Mouse (Mus musculus): ENCODE results near the gene Dennd2a. TPM values are rescaled to one million over a fixed set of nuclear protein-coding genes. Genes with fewer than 3 reads are reported as not detected.

Dennd2a gene
- polyA plus RNA-seq, 1 experiment from 2014 or later, result 4.7 TPM

- 85% methylated on average over 3 of the region's 3 CpGs for WGBS
- H3K27ac ChIP-seq (replicated peaks), result no peak overlapping the region
- DNase-seq (ENCODE audit: low spot score) (no peak), ATAC-seq (ENCODE audit: low FRiP score, low TSS enrichment) (no peak)
- TF ChIP-seq EP300 (optimal IDR thresholded peaks at IDR 0.05) (no peak), CTCF (IDR thresholded peaks at IDR 0.05; ENCODE audit: low read depth) (no peak)
- no peaks in the 10 kb centered on the region for H3K4me1 ChIP-seq (replicated peaks; ENCODE audit: control insufficient read depth, insufficient read depth)
- no peak overlapping the region for H3K4me3 ChIP-seq (ENCODE audit: low read depth, low read length)
- H3K36me3 ChIP-seq (ENCODE audit: control insufficient read depth, insufficient read depth, low read length), result peaks cover 16% of the 10 kb centered on the region; the same call in 1 of the 2 replicates
- H3K4me2 ChIP-seq (replicated peaks; ENCODE audit: low read depth), result no peak overlapping the region
- H3K9ac ChIP-seq (ENCODE audit: low read length), result no peak overlapping the region
- no peaks in the 10 kb centered on the region for H3K9me3 ChIP-seq (ENCODE audit: control insufficient read depth, low read length)
- H3K27me3 ChIP-seq (ENCODE audit: control insufficient read depth, insufficient read depth, low read length), result no peaks in the 10 kb centered on the region
Observed at GRCm38 (mm10) chr6:39600851-39601250, 43.2 kb upstream of the Dennd2a start.

- under 1% methylated on average over 56 of the region's 56 CpGs for WGBS
- Histone ChIP-seq H3K9ac (ENCODE audit: low read length) (peak within 1 kb of the TSS; percentile 78), H3K9me3 (ENCODE audit: control insufficient read depth, low read length) (no peaks in the 10 kb centered on the region), H3K27me3 (ENCODE audit: control insufficient read depth, insufficient read depth, low read length) (no peaks in the 10 kb centered on the region), H3K4me1 (replicated peaks; ENCODE audit: control insufficient read depth, insufficient read depth) (no peaks in the 10 kb centered on the region), H3K27ac (replicated peaks) (peak within 1 kb of the TSS; percentile 89), H3K36me3 (ENCODE audit: control insufficient read depth, insufficient read depth, low read length) (peaks cover 12% of the 10 kb centered on the region; the same call in 1 of the 2 replicates), H3K4me2 (replicated peaks; ENCODE audit: low read depth) (peak within 1 kb of the TSS; percentile 69), H3K4me3 (ENCODE audit: low read depth, low read length) (peak within 1 kb of the TSS; percentile 88)
- DNase-seq (ENCODE audit: low spot score) (peak; percentile 97), ATAC-seq (ENCODE audit: low FRiP score, low TSS enrichment) (peak; percentile 98)
- no peak for TF ChIP-seq EP300 (optimal IDR thresholded peaks at IDR 0.05)
- no peak; the same call in 1 of the 2 replicates for TF ChIP-seq CTCF (IDR thresholded peaks at IDR 0.05; ENCODE audit: low read depth)
Observed at GRCm38 (mm10) chr6:39592401-39593214, 34.9 kb upstream of the Dennd2a start, which contains the start of gene Ndufb2. TSS of gene Ndufb2 (plus strand) at chr6:39592574.

- H3K36me3 ChIP-seq (ENCODE audit: control insufficient read depth, insufficient read depth, low read length), result peaks cover 12% of the 10 kb centered on the region; the same call in 1 of the 2 replicates
- TF ChIP-seq EP300 (optimal IDR thresholded peaks at IDR 0.05) (no peak), CTCF (IDR thresholded peaks at IDR 0.05; ENCODE audit: low read depth) (no peak)
- H3K9ac ChIP-seq (ENCODE audit: low read length), result no peak overlapping the region
- ATAC-seq (ENCODE audit: low FRiP score, low TSS enrichment), result no peak
- H3K9me3 ChIP-seq (ENCODE audit: control insufficient read depth, low read length), result no peaks in the 10 kb centered on the region
- H3K4me3 ChIP-seq (ENCODE audit: low read depth, low read length), result no peak overlapping the region
- H3K4me2 ChIP-seq (replicated peaks; ENCODE audit: low read depth), result peak overlapping the region; percentile 69; the same call in 1 of the 2 replicates
- DNase-seq (ENCODE audit: low spot score), result no peak
- 88% methylated on average over 4 of the region's 4 CpGs for WGBS
- no peaks in the 10 kb centered on the region for H3K27me3 ChIP-seq (ENCODE audit: control insufficient read depth, insufficient read depth, low read length)
- H3K27ac ChIP-seq (replicated peaks), result no peak overlapping the region
- H3K4me1 ChIP-seq (replicated peaks; ENCODE audit: control insufficient read depth, insufficient read depth), result no peaks in the 10 kb centered on the region
Observed at GRCm38 (mm10) chr6:39591481-39591880, 33.8 kb upstream of the Dennd2a start.

DNA sequence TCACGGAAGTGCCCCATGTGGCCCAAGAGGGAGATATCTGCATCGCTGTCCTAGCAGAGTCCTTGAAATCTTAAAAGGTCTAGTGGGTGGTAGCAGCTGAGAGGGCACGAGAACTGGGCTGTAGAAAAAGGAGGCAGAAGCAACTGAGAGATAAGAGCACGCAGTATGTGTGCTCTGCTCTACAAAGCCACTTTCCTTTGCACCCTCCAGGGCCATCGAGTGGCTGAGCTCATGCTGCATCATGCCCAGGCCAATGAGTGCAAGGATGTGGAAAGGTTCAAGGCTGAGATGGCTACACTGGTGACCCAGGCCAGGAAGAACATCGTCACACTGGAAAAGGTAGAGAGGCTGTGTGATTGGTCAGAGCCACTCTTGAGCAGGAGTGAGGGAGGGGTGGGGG is 27.9 kb upstream of the Dennd2a start, which contains the start of gene Gm42420:
TSS of gene Gm42420 (plus strand) at position 237 of the 400 bp plus-strand sequence.
- Histone ChIP-seq H3K9ac (ENCODE audit: low read length) (no peak within 1 kb of the TSS), H3K27me3 (ENCODE audit: control insufficient read depth, insufficient read depth, low read length) (no peaks in the 10 kb centered on the region), H3K9me3 (ENCODE audit: control insufficient read depth, low read length) (no peaks in the 10 kb centered on the region), H3K4me3 (ENCODE audit: low read depth, low read length) (no peak within 1 kb of the TSS), H3K4me2 (replicated peaks; ENCODE audit: low read depth) (no peak within 1 kb of the TSS), H3K36me3 (ENCODE audit: control insufficient read depth, insufficient read depth, low read length) (peaks cover 24% of the 10 kb centered on the region), H3K27ac (replicated peaks) (no peak within 1 kb of the TSS), H3K4me1 (replicated peaks; ENCODE audit: control insufficient read depth, insufficient read depth) (no peaks in the 10 kb centered on the region)
- TF ChIP-seq EP300 (optimal IDR thresholded peaks at IDR 0.05), result no peak
- no peak for TF ChIP-seq CTCF (IDR thresholded peaks at IDR 0.05; ENCODE audit: low read depth)
- ATAC-seq (ENCODE audit: low FRiP score, low TSS enrichment) (no peak), DNase-seq (ENCODE audit: low spot score) (no peak)
- WGBS, result 92% methylated on average over 6 of the region's 6 CpGs

DNA sequence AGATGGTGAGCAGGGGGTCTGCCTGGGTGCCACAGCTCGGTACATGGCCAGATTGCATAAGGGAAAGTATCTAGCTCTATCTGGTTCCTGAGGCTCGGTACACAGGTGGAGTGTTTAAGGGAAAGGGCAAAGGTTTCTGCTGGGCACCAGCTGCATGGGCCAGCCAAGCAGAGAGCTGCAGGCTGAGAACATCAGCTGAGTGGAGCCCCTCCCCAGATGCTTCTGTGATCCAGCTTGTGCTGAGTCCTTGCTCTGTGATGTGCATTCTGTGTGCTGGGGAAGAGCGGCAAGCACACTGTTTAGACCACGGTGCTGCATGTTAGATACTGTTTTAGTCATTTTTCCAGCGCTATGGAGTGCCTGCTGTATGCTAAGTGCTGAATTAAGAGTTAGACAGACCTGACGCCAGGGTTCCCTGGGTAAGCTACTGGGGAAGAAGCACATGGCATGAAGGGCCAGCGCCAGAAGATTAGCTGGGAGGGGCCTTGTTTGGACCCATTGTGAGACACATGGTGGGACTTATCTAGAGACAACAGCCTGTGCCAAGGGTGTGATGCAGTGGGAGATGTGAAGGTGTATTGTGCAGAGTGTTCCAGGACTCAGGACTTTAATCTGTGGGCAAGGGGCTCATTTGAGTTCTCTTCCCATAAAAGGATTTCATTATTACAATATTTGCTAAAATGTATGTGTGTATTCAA is 23.6 kb upstream of the Dennd2a start:
- Histone ChIP-seq H3K4me1 (replicated peaks; ENCODE audit: control insufficient read depth, insufficient read depth) (no peaks in the 10 kb centered on the region), H3K4me2 (replicated peaks; ENCODE audit: low read depth) (no peak overlapping the region), H3K27ac (replicated peaks) (no peak overlapping the region), H3K36me3 (ENCODE audit: control insufficient read depth, insufficient read depth, low read length) (peaks cover 17% of the 10 kb centered on the region), H3K27me3 (ENCODE audit: control insufficient read depth, insufficient read depth, low read length) (no peaks in the 10 kb centered on the region), H3K4me3 (ENCODE audit: low read depth, low read length) (no peak overlapping the region), H3K9ac (ENCODE audit: low read length) (no peak overlapping the region), H3K9me3 (ENCODE audit: control insufficient read depth, low read length) (no peaks in the 10 kb centered on the region)
- ATAC-seq (ENCODE audit: low FRiP score, low TSS enrichment) (no peak), DNase-seq (ENCODE audit: low spot score) (no peak)
- no peak for TF ChIP-seq CTCF (IDR thresholded peaks at IDR 0.05; ENCODE audit: low read depth)
- no peak for TF ChIP-seq EP300 (optimal IDR thresholded peaks at IDR 0.05)
- WGBS, result 79% methylated on average over 7 of the region's 7 CpGs
